Mouse (Mus musculus) myocyte (in vitro differentiated cells): ENCODE data around the gene Hmox2. TPM values are rescaled to one million over a fixed set of nuclear protein-coding genes. Genes with fewer than 3 reads are reported as not detected.

Source experiments
- H3K27me3 ChIP-seq: one replicate; pipeline ENCODE4 v1.6.1; 2011; ENCODE audit not compliant: control insufficient read depth, insufficient read depth, insufficient read length
- H3K36me3 ChIP-seq: one replicate; pipeline ENCODE4 v1.6.1; 2011; ENCODE audit not compliant: control insufficient read depth, insufficient read depth
- H3K4me2 ChIP-seq: one replicate; pipeline ENCODE4 v1.6.1; 2011; ENCODE audit warnings: low read depth, control low read depth
- H3K4me3 ChIP-seq: one replicate; pipeline ENCODE4 v1.5.1; 2011; ENCODE audit warnings: mild to moderate bottlenecking, control low read depth, moderate library complexity
- H3K79me2 ChIP-seq: one replicate; pipeline ENCODE4 v1.6.1; 2011; ENCODE audit not compliant: control insufficient read depth, insufficient read depth
- H3ac ChIP-seq: one replicate; pipeline ENCODE4 v1.6.1; 2011; ENCODE audit not compliant: control insufficient read depth, insufficient read length
- CEBPB ChIP-seq: IDR thresholded peaks from 2 replicates; pipeline ENCODE4 v1.6.1; 2011; ENCODE audit warnings: mild to moderate bottlenecking, moderate library complexity; ENCODE audit not compliant: poor library complexity, insufficient read depth, severe bottlenecking
- E2F4 ChIP-seq: IDR thresholded peaks from one replicate; pipeline ENCODE4 v1.6.1; 2011; ENCODE audit warnings: mild to moderate bottlenecking, control low read depth, moderate library complexity; ENCODE audit not compliant: insufficient read depth
- MAX ChIP-seq: IDR thresholded peaks from one replicate; pipeline ENCODE4 v1.6.1; 2011; ENCODE audit warnings: low read depth, mild to moderate bottlenecking, control low read depth
- MYOD1 ChIP-seq, 3 experiments: IDR thresholded peaks; one replicate each; pipeline ENCODE4 v1.6.1; 2011; ENCODE audit warnings: control low read depth in 2 of 3, low read depth in 2 of 3, mild to moderate bottlenecking in 2 of 3, moderate library complexity in 1 of 3; ENCODE audit not compliant: insufficient read length in 2 of 3, control insufficient read depth in 1 of 3
- MYOG ChIP-seq, 3 experiments: IDR thresholded peaks; one replicate each; pipeline ENCODE4 v1.6.1; 2011; ENCODE audit warnings: control low read depth in 2 of 3, low read depth in 2 of 3, mild to moderate bottlenecking in 2 of 3; ENCODE audit not compliant: insufficient read length in 2 of 3, control insufficient read depth in 1 of 3, insufficient read depth in 1 of 3
- POLR2A ChIP-seq: IDR thresholded peaks from one replicate; pipeline ENCODE4 v1.6.1; 2011; ENCODE audit warnings: low read depth, mild to moderate bottlenecking, control low read depth, moderate library complexity; ENCODE audit not compliant: insufficient read length
- POLR2AphosphoS2 ChIP-seq: IDR thresholded peaks from one replicate; pipeline ENCODE4 v1.6.1; 2011; ENCODE audit warnings: low read depth, control low read depth; ENCODE audit not compliant: insufficient read length
- REST ChIP-seq: IDR thresholded peaks from one replicate; pipeline ENCODE4 v1.6.1; 2011; ENCODE audit warnings: mild to moderate bottlenecking, control low read depth, moderate library complexity; ENCODE audit not compliant: insufficient read depth, insufficient read length
- SRF ChIP-seq: IDR thresholded peaks from one replicate; pipeline ENCODE4 v1.6.1; 2011; ENCODE audit warnings: low read depth; ENCODE audit not compliant: control insufficient read depth, insufficient read length
- TCF12 ChIP-seq: IDR thresholded peaks from one replicate; pipeline ENCODE4 v1.6.1; 2011; ENCODE audit warnings: mild to moderate bottlenecking, control low read depth; ENCODE audit not compliant: poor library complexity, insufficient read depth, severe bottlenecking
- TCF3 ChIP-seq: IDR thresholded peaks from one replicate; pipeline ENCODE4 v1.6.1; 2011; ENCODE audit warnings: low read depth, control low read depth; ENCODE audit not compliant: insufficient read length
- USF1 ChIP-seq: IDR thresholded peaks from one replicate; pipeline ENCODE4 v1.6.1; 2011; ENCODE audit warnings: low read depth, mild to moderate bottlenecking, control low read depth, moderate library complexity
- polyA plus RNA-seq: library from polyadenylated mRNA; unstranded; fragments of >200 nt; fragmentation: generic; extraction: Trizol; gene quantifications from one replicate; pipeline ENCODE4 v1.2.1, GENCODE M21; 2012; ENCODE audit warnings: missing spikeins

Gene Hmox2
- polyA plus RNA-seq, 1 experiment = 46.7 TPM

DNA sequence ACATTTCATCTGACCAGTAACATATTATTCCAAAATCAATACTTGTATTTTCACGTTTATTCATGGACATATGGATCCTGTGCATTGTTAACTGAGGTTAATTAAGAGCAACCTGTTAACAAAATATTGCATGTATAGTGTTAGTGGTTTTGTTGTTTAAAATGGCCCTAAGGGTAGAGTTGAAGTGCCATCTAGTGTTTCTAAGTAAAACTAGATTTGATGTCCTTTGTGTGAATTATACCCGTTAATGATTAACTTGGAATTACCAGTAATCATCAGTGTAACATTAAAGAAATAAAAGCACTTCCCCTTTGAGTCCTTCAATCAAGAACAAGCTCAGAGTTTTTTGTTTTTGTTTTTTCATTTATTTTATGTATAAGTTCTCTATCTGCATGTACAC lies 65.2 kb downstream of the Hmox2 start:
- no peak overlapping the region for H3K4me2 ChIP-seq
- TF ChIP-seq TCF12 = no peak
- no peak for TF ChIP-seq MYOD1 (IDR thresholded peaks at IDR 0.05; ENCODE audit: control insufficient read depth in 1 of 3, insufficient read length in 2 of 3, low read depth in 2 of 3)
- no peak for TF ChIP-seq MYOG (IDR thresholded peaks at IDR 0.05; ENCODE audit: control insufficient read depth in 1 of 3, insufficient read depth in 1 of 3, insufficient read length in 2 of 3, low read depth in 2 of 3)
- TF ChIP-seq POLR2AphosphoS2 = no peak
- TF ChIP-seq TCF3 = no peak
- no peak for TF ChIP-seq SRF
- TF ChIP-seq MAX = no peak
- TF ChIP-seq CEBPB = no peak
- no peak for TF ChIP-seq REST
- no peak for TF ChIP-seq E2F4
- TF ChIP-seq USF1 = no peak
- no peak for TF ChIP-seq POLR2A
- no peak overlapping the region for H3ac ChIP-seq
- no peaks in the 10 kb centered on the region for H3K36me3 ChIP-seq
- peaks cover 31% of the 10 kb centered on the region for H3K79me2 ChIP-seq
- H3K4me3 ChIP-seq = no peak overlapping the region
- H3K27me3 ChIP-seq = no peaks in the 10 kb centered on the region

DNA sequence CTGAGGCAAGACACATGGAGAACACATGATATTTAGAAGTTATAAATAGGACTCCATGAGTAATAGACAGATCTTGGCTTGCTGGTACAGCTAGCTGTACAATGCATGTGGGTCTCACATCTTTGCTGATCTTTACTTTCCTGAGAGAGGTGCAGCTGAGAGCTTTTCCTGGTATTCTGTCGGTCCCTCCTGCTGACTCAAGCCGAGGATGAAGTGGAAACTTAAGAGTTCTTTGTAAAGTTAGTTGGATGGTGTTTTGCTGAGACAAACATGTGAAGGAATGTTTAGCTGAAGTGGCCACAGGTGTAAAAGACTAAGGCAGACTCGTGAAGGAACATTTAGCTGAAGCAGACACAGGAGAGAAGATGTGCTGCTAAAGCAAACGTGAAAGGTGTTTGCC lies 70.5 kb downstream of the Hmox2 start:
- no peak overlapping the region for H3ac ChIP-seq
- no peak for TF ChIP-seq POLR2AphosphoS2
- no peak for TF ChIP-seq SRF
- no peak for TF ChIP-seq MAX
- no peak for TF ChIP-seq REST
- TF ChIP-seq MYOD1 (IDR thresholded peaks at IDR 0.05; ENCODE audit: control insufficient read depth in 1 of 3, insufficient read length in 2 of 3, low read depth in 2 of 3) = no peak
- no peak for TF ChIP-seq POLR2A
- no peak for TF ChIP-seq USF1

More for the DNA sequence above, 70.5 kb downstream of the Hmox2 start:
- H3K27me3 ChIP-seq = no peaks in the 10 kb centered on the region
- H3K79me2 ChIP-seq = no peaks in the 10 kb centered on the region
- H3K4me3 ChIP-seq = no peak overlapping the region
- H3K36me3 ChIP-seq = no peaks in the 10 kb centered on the region
- no peak overlapping the region for H3K4me2 ChIP-seq

Other genes starting within 250 kb of the Hmox2 start
- gene Srl, start 184.5 kb upstream of the Hmox2 start, polyA plus RNA-seq = 381 TPM
- gene Tfap4, start 166.5 kb upstream of the Hmox2 start, polyA plus RNA-seq = 4.0 TPM
- gene Glis2, start 131.6 kb upstream of the Hmox2 start, polyA plus RNA-seq = 29.6 TPM
- gene Pam16, start 101.4 kb upstream of the Hmox2 start, polyA plus RNA-seq = 98.6 TPM
- gene Vasn, start 86.4 kb upstream of the Hmox2 start, polyA plus RNA-seq = 34.7 TPM
- gene Dnaja3, start 86.4 kb upstream of the Hmox2 start, polyA plus RNA-seq = 69.5 TPM
- gene Coro7, start 46.6 kb upstream of the Hmox2 start, polyA plus RNA-seq = 15.2 TPM
- gene Nmral1, start 7.0 kb upstream of the Hmox2 start, polyA plus RNA-seq = 13.3 TPM
- 44.9 TPM for gene Cdip1, start 63.9 kb downstream of the Hmox2 start, polyA plus RNA-seq
- gene 4930562C15Rik, start 109.1 kb downstream of the Hmox2 start, polyA plus RNA-seq = 0.08 TPM
- 79.5 TPM for gene Ubald1, start 154.0 kb downstream of the Hmox2 start, polyA plus RNA-seq
- gene Mgrn1, start 159.9 kb downstream of the Hmox2 start, polyA plus RNA-seq = 59.3 TPM
- gene Nudt16l1, start 212.4 kb downstream of the Hmox2 start, polyA plus RNA-seq = 46.1 TPM
- 25.2 TPM for gene Anks3, start 237.8 kb downstream of the Hmox2 start, polyA plus RNA-seq